Mouse (Mus musculus) forebrain, embryonic 16.5 days (tissue): Measurements from ENCODE around the gene Ccdc130. TPM values are rescaled to one million over a fixed set of nuclear protein-coding genes. Genes with fewer than 3 reads are reported as not detected.

ENCODE experiments used
- ATAC-seq: fragments of 200-750 bp; cut with Nextera tagmentation; 2 replicates; pipeline ENCODE4 v1.8.0; 2017; ENCODE audit warnings: mild to moderate bottlenecking, moderate library complexity
- H3K27ac ChIP-seq: fragments of 300-500 bp; sonication (generic); 2 replicates; pipeline ENCODE4 v1.5.1; 2014; ENCODE audit warnings: low read length, control low read depth
- H3K27me3 ChIP-seq: fragments of 300-500 bp; sonication (generic); replicated peaks from 2 replicates; pipeline ENCODE4 v1.6.1; 2014; ENCODE audit warnings: low read length; ENCODE audit not compliant: control insufficient read depth, insufficient read depth
- H3K36me3 ChIP-seq: fragments of 300-500 bp; sonication (generic); 2 replicates; pipeline ENCODE4 v1.6.1; 2014; ENCODE audit not compliant: control insufficient read depth, insufficient read depth
- H3K4me1 ChIP-seq: fragments of 300-500 bp; sonication (generic); replicated peaks from 2 replicates; pipeline ENCODE4 v1.6.1; 2014; ENCODE audit warnings: low read length; ENCODE audit not compliant: control insufficient read depth, insufficient read depth
- H3K4me2 ChIP-seq: fragments of 300-500 bp; sonication (generic); 2 replicates; pipeline ENCODE4 v1.6.1; 2014; ENCODE audit warnings: mild to moderate bottlenecking, low read length, control low read depth
- H3K4me3 ChIP-seq: fragments of 300-500 bp; sonication (generic); replicated peaks from 2 replicates; pipeline ENCODE4 v1.5.1; 2014; ENCODE audit warnings: mild to moderate bottlenecking, low read length, control low read depth
- H3K9ac ChIP-seq: fragments of 300-500 bp; sonication (generic); replicated peaks from 2 replicates; pipeline ENCODE4 v1.6.1; 2014; ENCODE audit warnings: low read depth, low read length, control low read depth
- H3K9me3 ChIP-seq: fragments of 300-500 bp; sonication (generic); 2 replicates; pipeline ENCODE4 v1.6.1; 2016; ENCODE audit warnings: low read length; ENCODE audit not compliant: control insufficient read depth
- WGBS: fragments of 180-500 bp; shearing (Covaris S2); extraction: QIAGEN DNeasy Blood & Tissue Kit; methylation state at CpG from one replicate; pipeline ENCODE4 v1.1.7; 2014; 5-methylcytosine and 5-hydroxymethylcytosine counted together
- polyA plus RNA-seq: library from polyadenylated mRNA; unstranded; fragments of >200 nt; fragmentation: Nextera tagmentation; extraction: Ambion mirVana; gene quantifications from 2 replicates; pipeline ENCODE4 v1.2.1, GENCODE M21; 2015

The Ccdc130 gene
- polyA plus RNA-seq, 1 experiment from 2014 or later, result 31.0 TPM

GRCm38 (mm10) chr8:84280777-84281176 is 10.6 kb upstream of the Ccdc130 start:
- Histone ChIP-seq H3K27me3 (no peaks in the 10 kb centered on the region), H3K9me3 (no peaks in the 10 kb centered on the region), H3K27ac (no peak overlapping the region), H3K4me1 (no peaks in the 10 kb centered on the region), H3K4me2 (no peak overlapping the region), H3K9ac (no peak overlapping the region), H3K4me3 (no peak overlapping the region), H3K36me3 (no peaks in the 10 kb centered on the region)
- no peak for ATAC-seq
- 83% methylated on average over 10 of the region's 10 CpGs for WGBS

- Histone ChIP-seq H3K4me3 (no peak overlapping the region), H3K9ac (no peak overlapping the region), H3K27ac (no peak overlapping the region), H3K9me3 (no peaks in the 10 kb centered on the region), H3K4me2 (no peak overlapping the region), H3K4me1 (no peaks in the 10 kb centered on the region), H3K27me3 (no peaks in the 10 kb centered on the region), H3K36me3 (no peaks in the 10 kb centered on the region)
- 68% methylated on average over 1 of the region's 1 CpGs for WGBS
- ATAC-seq, result no peak
Measured at GRCm38 (mm10) chr8:84276447-84276846, 6.3 kb upstream of the Ccdc130 start.

DNA sequence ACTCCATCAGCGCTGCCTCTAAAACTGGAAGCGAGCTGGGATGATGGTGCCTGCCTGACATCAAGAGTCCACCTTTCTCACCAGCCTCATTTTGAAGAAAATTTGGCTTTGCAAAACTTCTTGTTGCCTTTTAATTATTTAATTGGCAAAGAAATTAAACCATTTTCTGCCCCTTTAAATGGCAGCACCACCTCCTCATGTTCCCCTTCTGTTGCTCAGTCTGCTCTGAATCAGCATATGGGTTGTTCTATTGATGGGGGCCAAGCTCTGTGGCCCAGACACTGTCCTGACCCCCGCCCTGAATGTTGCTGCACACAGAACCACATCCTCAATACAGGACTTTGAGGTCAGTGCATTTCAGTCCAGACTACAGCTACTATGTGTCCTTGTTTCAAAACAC is 3.8 kb upstream of the Ccdc130 start:
- Histone ChIP-seq H3K4me3 (no peak overlapping the region), H3K27me3 (no peaks in the 10 kb centered on the region), H3K9me3 (no peaks in the 10 kb centered on the region), H3K4me2 (no peak overlapping the region), H3K36me3 (no peaks in the 10 kb centered on the region), H3K4me1 (peaks cover 7% of the 10 kb centered on the region), H3K9ac (no peak overlapping the region), H3K27ac (no peak overlapping the region)
- ATAC-seq, result no peak
- WGBS, result 84% methylated on average over 3 of the region's 3 CpGs

- Histone ChIP-seq H3K4me3 (no peak overlapping the region), H3K27ac (no peak overlapping the region), H3K4me1 (peaks cover 7% of the 10 kb centered on the region), H3K36me3 (no peaks in the 10 kb centered on the region), H3K27me3 (no peaks in the 10 kb centered on the region), H3K9me3 (no peaks in the 10 kb centered on the region), H3K9ac (no peak overlapping the region), H3K4me2 (no peak overlapping the region)
- WGBS, result 89% methylated on average over 4 of the region's 4 CpGs
- no peak for ATAC-seq
Measured at GRCm38 (mm10) chr8:84272302-84272701, 2.1 kb upstream of the Ccdc130 start.

DNA sequence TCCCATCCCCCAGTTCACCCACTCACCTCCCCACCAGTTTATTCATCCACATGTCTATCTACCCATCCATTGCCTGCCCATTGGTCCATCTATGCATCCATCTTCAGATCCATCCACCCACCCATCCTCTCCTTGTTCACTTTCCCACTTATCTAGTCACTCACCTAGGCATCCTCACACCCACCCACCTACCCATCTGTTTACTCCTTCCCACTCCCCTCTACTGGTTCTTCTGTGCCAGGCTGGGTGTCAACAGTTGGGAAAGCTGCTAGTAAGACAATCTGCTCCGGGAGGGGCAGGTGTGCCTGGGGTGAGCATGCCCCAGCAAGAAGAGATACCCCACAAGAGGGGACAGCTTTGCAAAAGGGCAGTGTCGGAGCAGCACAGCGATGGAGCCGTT is 9.1 kb downstream of the Ccdc130 start:
- Histone ChIP-seq H3K4me2 (no peak overlapping the region), H3K27ac (no peak overlapping the region), H3K4me1 (peaks cover 13% of the 10 kb centered on the region), H3K9me3 (no peaks in the 10 kb centered on the region), H3K27me3 (no peaks in the 10 kb centered on the region), H3K4me3 (no peak overlapping the region), H3K36me3 (peaks cover 27% of the 10 kb centered on the region), H3K9ac (no peak overlapping the region)
- ATAC-seq, result no peak
- WGBS, result 98% methylated on average over 4 of the region's 4 CpGs

DNA sequence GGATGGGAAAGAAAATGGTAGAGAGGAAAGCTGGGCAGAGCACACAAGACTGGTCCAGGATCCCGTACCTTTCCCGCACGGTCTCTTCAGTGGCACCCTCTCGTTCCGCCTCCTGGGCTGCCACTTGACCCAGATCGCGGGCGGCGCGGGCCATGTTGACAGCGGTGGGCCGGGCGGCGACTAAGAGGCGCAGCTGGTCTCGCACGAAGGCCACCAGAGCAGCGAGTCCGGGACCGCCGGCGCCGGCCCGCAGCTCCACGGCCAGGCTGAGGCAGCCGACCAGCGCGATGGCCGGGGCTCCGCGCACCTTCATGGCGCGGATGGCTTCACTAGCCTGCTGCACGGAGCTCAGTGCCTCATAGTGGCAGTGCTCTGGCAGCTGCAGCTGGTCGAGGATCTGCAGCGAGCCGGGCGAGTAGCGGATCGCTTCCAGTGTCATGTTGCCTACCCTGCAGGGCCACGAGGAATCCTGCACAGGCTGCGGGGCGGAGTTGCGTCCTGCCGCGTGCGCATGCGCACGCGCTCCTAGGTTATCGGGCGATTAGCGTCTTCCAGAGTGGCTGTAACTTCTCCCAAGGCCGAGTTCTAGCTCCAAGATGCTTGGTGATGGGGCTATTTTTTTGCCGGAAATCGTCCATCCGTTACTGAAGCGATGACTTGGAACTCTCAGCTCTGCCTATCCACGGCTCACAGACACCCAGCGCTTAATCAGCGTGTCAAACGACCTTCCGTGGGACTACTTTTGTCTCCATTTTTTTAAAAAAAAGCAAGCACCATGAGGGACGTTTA is 13.2 kb downstream of the Ccdc130 start, which contains the start of gene Mri1:
Gene Mri1 (minus strand): TSS at position 505 of the 789 bp plus-strand sequence.
- H3K27me3 ChIP-seq, result no peaks in the 10 kb centered on the region
- H3K9me3 ChIP-seq, result no peaks in the 10 kb centered on the region
- peak within 1 kb of the TSS; percentile 85 for H3K27ac ChIP-seq
- peak; percentile 93 for ATAC-seq
- H3K4me1 ChIP-seq, result peaks cover 17% of the 10 kb centered on the region
- peak within 1 kb of the TSS; percentile 73 for H3K9ac ChIP-seq
- H3K36me3 ChIP-seq, result peaks cover 28% of the 10 kb centered on the region
- H3K4me3 ChIP-seq, result peak within 1 kb of the TSS; percentile 60
- under 1% methylated on average over 62 of the region's 64 CpGs for WGBS
- H3K4me2 ChIP-seq, result peak within 1 kb of the TSS; percentile 93

- Histone ChIP-seq H3K4me3 (peak overlapping the region; percentile 60), H3K4me1 (peaks cover 17% of the 10 kb centered on the region), H3K4me2 (peak overlapping the region; percentile 93), H3K9me3 (no peaks in the 10 kb centered on the region), H3K36me3 (peaks cover 28% of the 10 kb centered on the region), H3K27me3 (no peaks in the 10 kb centered on the region), H3K27ac (peak overlapping the region; percentile 85), H3K9ac (peak overlapping the region; percentile 73)
- WGBS, result 12% methylated on average over 6 of the region's 6 CpGs
- peak; percentile 9; the same call in 1 of the 2 replicates for ATAC-seq
Measured at GRCm38 (mm10) chr8:84256458-84256821, 13.7 kb downstream of the Ccdc130 start.

GRCm38 (mm10) chr8:84255858-84256257 is 14.3 kb downstream of the Ccdc130 start:
- H3K4me3 ChIP-seq, result peak overlapping the region; percentile 60; the same call in 1 of the 2 replicates
- H3K27ac ChIP-seq, result no peak overlapping the region
- H3K36me3 ChIP-seq, result peaks cover 26% of the 10 kb centered on the region
- no peaks in the 10 kb centered on the region for H3K9me3 ChIP-seq
- no peaks in the 10 kb centered on the region for H3K27me3 ChIP-seq
- peaks cover 17% of the 10 kb centered on the region for H3K4me1 ChIP-seq
- H3K4me2 ChIP-seq, result peak overlapping the region; percentile 93
- 78% methylated on average over 3 of the region's 3 CpGs for WGBS
- H3K9ac ChIP-seq, result peak overlapping the region; percentile 73; the same call in 1 of the 2 replicates
- ATAC-seq, result no peak

DNA sequence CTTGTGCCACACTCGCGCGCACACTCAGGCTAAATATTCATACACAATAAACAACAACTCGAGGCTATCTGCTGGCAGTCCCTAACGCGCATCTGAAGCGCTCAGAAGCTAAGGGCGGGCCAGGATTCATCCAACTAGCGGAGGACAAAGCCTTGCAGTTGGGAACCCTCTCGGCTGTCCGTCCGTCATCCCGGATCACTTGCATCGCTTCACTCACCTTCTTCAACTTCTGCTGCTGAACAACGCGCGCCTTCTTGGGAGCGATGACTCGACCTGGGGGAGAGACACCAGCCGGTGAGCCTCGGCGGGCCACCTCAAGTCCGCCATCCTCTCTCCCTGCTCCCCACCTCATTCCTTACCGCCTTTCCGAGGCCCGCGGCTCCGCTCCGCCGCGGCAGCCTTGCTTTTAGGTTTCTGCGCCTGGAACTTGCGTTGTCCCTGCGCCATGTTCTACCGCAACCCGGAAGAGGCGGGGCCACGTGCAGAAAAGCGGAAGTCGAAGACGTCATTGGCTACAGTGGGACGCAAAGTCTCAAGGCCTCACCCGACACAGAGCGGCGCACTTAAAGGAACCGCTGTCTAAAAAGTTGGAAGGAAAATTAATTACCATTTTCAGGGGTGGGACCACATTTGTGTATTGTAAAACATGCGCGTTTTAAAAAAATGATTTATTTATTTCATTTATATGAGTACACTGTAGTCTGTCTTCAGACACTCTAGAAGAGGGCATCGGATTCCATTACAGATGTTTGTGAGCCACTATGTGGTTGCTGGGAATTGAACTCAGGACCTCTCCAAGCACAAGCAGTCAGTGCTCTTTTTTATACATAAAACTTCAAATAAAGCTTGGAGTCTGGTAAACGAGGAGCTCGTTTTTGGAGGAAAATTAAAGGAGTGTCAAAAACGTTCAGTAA is 20.7 kb downstream of the Ccdc130 start, which contains the start of gene D8Ertd738e:
Gene D8Ertd738e (minus strand): TSS at position 463 of the 914 bp plus-strand sequence.
- H3K9ac ChIP-seq, result peak within 1 kb of the TSS; percentile 82
- H3K36me3 ChIP-seq, result peaks cover 25% of the 10 kb centered on the region
- peaks cover 2% of the 10 kb centered on the region for H3K4me1 ChIP-seq
- H3K27me3 ChIP-seq, result no peaks in the 10 kb centered on the region
- peak within 1 kb of the TSS; percentile 58 for H3K27ac ChIP-seq
- peak within 1 kb of the TSS; percentile 96 for H3K4me2 ChIP-seq
- H3K9me3 ChIP-seq, result no peaks in the 10 kb centered on the region
- peak within 1 kb of the TSS; percentile 96 for H3K4me3 ChIP-seq
- 3% methylated on average over 52 of the region's 52 CpGs for WGBS
- ATAC-seq, result peak; percentile 97
